Mouse (Mus musculus): ENCODE measurements around the gene Kcnk15.
A peak's percentile ranks its signal among the peaks of the same experiment; 100 is the strongest.

The Kcnk15 gene

DNA sequence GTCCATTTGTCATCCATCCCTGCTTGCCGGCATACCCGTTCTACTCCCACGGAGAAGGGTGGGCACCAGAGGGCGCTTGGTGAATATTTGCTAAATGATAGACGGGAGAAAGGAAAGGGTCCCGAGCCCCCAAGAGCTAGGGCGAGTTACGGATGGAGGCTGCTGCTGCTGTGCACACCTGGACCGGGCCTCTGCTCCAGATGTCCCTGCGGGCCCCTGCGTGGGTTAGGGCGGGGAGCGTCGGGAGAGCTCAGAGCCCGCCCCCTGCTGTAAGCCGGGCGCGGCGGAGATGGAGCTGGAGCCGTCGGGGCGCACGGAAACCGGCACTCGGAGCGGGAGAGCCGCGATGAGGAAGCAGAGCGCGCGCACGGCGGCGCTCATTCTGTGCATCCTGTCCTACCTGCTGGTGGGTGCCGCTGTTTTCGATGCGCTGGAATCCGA lies at the start of gene Kcnk15:
Gene Kcnk15 (plus strand): TSS at position 191 of the 441 bp plus-strand sequence.
- no peak for DNase-seq (ENCODE audit: low spot score)

DNA sequence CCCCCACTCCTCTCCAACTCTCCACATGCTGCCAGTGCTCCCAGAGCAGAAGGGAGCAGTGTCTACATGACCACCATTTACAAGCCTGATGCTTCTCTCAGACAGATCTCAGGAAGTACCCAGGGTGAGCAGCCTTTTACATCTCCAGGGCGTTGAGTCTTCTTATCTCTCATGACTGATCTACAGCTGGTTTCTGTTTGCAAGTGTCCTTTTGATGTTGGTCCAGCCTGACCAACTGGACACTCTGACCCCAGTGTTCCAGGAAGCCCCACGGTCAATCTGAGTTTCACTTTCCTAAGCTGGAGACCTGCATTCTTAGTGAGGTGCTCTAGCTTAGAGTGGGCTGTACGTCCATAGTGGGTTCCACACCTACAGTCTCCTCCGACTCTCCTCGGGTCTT lies 49.6 kb upstream of the Kcnk15 start:
- DNase-seq (ENCODE audit: low spot score), result no peak

DNA sequence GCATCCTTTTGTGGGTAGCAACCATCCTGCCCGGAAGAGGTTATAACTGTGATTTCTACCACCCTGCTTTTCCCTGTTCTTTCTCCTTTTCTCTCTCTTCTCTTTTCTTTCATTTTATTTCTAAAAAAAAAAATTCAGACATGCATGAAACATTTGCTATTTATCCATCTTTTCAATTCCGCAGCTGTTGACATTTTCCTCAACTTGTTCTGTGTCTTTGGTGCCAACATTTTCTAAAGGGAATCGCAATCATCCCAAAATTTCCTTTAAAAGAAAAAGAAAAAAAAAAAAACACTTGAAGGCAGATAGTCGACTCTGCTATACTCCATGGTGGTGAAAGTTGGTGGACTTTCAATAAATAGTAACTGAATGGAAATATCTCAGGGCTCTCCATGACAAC lies 44.3 kb upstream of the Kcnk15 start:
- DNase-seq (ENCODE audit: low spot score), result no peak

DNA sequence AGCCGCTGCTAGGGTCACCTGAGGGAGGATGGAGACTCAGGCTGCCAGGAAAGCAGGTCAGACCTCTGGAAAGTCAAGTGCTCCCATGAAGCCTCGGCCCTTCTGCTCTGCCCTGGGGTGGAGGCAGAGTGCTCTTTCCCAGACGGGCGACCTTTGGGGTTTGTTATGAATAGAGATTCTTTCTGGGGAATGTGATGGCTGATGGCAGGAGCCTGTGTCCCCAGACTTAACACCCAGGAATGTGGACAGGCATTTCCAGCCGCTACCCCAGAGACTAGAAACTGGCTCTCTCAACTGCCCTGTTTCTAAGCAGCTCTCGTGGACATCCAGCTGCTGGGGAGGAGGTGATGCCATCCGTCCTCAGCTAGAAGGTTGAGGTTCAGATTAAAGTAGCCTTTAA lies 43.7 kb upstream of the Kcnk15 start:
- DNase-seq (ENCODE audit: low spot score), result peak; percentile 70

DNA sequence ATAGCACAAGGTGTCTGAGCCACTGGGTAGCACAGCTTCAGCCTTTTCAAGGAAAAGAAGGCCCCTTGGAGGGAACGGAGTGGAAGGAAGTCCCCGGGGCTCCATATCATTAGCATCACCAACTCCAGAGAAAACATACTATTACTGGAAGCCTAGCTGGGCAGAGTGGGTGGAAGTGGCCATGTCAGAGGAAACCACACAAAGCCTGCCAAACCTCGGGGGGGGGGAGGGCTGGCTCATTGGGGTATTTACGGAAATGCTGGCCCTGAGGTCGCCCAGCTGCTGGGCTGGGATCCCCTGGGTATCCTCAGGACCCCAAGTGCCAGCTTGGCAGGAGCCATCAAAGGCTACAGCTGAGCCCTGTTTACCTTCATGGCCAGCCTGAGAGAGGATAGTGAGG lies 40.4 kb upstream of the Kcnk15 start:
- DNase-seq (ENCODE audit: low spot score), result no peak

DNA sequence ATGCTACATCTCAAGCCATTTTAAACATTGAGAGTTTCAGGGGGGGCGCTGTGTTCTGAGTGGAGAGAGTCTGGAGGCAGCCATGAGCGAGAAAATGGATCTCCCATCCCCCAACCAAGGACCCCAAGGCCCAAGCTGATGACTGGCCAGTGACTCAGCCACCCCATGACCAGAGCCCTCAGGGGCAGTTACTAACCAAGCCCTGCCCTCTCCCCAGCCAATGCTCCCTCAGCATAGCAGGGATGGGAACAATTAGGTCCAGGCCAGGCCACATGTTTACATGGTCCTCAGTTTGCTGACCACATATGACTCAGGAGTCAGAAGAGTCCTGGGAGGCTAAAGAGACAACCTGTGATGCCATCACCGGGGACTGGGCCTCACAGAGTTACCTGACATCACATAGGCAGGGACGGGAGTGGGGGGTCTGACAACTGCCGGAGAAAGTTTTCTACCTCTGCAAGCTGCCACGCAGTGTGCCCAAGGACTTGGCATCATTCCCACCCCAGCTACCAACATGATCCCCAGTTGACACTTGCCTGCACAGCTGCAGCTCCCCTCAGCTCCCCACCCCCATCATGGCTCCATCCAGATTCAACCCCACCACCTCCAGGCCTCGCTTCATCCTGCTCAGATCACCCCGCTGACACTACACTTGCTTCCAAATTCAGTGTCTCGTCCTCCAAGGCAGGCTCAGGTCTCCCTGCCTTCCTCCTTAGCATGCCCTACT lies 38.5 kb upstream of the Kcnk15 start:
- DNase-seq (ENCODE audit: low spot score), result no peak

DNA sequence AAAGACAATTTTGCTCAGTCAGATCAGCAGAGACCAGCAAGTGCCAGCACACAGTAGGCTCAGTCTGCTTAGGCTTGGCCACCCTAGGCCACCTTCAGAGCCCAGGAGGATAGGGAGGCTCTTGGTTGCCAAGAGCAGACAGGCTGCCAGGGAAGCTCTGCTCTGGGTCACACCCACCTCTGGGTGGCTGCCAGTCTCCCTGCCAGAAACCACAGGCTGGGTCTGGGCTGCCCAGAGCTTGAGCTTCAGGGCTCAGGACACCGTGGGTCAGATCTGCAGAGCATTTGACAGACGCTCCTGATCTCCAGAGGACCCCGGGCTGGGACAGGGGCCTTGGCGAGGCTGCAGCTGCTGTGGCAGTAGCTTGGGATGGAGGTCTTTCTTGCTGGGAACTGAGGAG lies 32.8 kb upstream of the Kcnk15 start, which contains the start of gene Ccn5:
Gene Ccn5 (plus strand): TSS at position 255 of the 400 bp plus-strand sequence.
- DNase-seq (ENCODE audit: low spot score), result peak; percentile 61

DNA sequence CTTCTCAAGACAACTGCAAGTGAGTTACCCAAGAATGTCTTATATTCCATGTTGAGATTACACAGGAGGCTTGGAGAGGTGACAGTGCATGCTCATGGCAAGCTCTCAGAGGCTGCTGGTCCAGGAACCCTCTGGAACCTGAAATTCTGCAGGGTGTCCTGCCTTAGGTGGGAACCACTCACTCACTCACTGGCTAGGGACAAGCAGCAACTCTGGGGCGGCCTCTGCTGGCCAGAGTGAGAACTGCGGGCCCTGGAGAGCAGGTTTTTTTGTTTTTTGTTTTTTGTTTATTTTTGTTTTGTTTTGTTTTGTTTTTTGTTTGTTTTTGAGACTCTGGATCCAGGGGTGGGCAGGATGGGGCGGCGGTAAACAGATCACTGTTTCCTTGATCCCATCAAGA lies 30.2 kb upstream of the Kcnk15 start:
- peak; percentile 36 for DNase-seq (ENCODE audit: low spot score)

DNA sequence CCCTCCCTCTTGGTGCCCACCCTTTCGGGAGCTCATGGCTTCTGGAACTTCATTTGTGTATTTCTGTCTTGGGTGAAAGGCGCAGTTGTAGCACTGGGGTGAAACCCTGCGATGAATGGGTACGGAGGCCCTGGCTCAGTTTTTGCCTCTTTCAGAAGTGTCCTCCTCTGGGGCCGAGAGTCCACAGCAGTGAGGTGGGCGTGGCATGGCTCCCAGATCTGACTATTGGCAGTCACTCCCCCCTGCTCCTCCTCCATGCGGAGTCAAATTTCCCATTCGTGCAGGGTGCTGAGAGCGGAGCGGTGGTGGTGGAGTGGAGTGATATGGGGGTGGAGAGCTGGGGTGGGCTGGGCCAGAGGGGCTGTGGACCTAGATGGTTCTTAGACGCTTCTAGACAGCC lies 29.7 kb upstream of the Kcnk15 start:
- no peak for DNase-seq (ENCODE audit: low spot score)

DNA sequence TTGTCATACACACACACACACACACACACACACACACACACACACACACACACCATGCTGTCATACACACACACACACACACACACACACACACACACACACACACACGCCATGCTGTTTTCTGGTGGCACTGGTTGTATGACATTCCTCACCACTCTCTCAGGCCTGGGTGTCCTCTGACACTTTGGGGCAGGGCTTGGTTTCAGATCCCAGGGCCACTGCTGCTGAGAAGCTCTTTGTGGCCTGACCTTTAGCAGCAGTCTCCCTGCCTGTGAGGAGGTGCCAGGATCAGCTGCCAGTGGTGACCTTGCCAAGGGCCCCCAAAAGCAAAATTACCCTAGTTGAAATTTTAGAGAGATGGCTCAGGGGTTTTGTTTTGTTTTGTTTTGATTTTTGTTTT lies 27.6 kb upstream of the Kcnk15 start:
- DNase-seq (ENCODE audit: low spot score), result no peak

DNA sequence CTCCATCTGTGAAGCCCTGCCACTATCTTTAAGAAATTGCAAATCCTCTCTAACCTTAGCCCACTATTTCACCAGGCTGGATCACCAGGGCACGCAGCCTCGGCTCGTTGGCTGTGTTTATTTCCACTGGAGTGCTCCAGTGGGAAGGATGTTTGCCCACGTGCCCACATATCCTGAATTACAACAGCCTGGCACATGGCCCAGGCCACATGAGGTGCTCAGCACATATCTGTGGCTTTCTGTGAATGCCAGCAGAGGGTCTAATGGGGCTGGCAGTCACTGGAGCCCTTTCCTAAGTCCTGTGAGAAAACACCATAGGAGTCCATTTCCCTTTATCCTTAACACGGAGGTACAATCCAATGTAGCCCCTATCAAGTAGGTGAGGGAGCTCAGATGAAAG lies 27.0 kb upstream of the Kcnk15 start:
- DNase-seq (ENCODE audit: low spot score), result peak; percentile 55

DNA sequence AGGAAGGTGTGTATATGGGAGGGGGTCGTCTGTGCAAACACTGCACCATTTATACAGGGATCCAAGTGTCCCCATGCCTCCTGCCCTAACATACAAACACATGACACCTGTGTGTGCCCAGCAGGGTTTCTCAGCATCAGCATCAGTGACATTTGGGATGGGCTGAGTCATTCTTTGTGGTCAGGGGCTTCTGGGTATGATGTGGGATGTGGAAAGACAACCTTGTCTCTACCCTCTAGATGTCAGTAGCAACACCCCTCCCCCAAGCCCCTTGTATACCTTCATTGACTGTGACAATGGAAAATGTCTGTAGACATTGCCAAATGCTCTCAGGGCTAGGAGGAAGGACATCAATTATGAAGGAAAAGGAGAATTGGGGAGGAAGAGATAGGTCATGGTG lies 22.3 kb upstream of the Kcnk15 start:
- DNase-seq (ENCODE audit: low spot score), result no peak

DNA sequence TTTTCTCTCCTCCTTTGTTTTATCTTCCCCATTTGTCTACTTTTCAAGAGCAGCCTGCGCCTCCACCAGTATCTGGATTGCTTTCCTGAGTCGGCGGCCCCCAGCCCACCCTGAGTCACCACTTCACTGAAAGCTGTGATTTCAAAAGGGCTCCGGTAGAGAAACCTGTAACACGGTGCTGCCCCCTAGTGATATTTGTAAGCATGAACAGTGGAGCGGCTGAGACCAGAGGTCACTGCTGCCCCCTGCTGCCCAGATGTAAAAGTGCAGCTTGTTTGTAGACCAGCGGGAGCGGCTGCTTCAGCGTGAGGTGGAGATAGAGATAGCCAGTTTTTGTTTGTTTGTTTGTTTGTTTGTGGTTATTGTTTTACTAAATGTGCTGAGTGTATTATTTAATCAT lies 15.4 kb upstream of the Kcnk15 start:
- peak; percentile 86 for DNase-seq (ENCODE audit: low spot score)

DNA sequence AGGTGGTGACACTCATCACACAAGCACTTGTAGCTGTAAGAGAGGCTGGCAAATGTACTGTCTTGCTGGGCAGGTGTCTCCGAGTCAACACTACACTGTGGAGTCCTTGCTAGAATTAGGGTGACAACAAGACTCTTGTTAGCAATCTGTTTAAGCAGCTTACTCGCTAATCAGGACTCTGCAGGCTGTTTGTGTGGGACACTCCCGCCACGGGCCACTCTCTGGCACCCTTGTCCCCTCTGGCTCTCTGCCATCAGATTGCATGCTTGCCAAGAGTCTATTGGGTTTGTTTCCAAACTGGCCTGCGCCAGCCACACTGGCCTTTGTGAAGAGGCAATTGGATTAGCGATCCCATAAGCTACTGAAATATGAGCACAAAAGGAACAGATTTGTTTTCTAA lies 13.9 kb upstream of the Kcnk15 start:
- peak; percentile 70 for DNase-seq (ENCODE audit: low spot score)

DNA sequence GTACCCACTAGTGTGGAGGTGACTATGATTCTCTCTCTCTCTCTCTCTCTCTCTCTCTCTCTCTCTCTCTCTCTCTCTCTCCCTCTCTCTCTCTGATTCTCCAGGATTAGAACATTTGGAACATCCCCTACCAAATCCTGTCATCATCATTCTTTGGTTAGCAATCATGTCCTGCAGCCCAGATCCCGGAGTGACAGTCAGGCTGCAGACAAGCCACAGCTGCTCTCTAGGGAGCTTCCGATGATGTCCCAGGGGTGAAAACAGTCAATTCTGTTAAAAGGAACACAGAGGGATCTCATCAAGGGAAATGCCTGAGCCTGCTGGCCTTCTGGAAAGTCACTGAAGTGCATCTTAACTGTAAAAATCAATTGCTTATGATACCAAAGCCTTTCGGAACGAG lies 11.4 kb upstream of the Kcnk15 start:
- peak; percentile 45 for DNase-seq (ENCODE audit: low spot score)

DNA sequence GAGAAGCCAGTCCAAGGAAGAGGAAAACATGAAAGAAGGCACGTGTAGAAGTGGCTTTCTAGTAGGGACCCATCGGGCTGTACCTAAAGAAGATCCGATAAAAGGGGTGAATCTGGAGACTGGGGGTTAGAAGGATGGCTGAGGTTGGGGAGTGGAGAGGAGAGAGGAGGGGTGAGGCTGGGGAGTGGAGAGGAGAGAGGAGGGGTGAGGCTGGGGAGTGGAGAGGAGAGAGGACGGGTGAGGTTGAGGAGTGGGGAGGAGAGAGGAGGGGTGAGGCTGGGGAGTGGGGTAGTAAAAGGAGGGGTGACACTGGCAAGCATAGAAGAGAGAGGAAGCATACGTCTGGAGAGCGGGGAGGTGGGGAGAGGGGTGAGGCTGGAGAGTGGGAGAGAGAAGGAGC lies 3.8 kb downstream of the Kcnk15 start:
- DNase-seq (ENCODE audit: low spot score), result no peak

DNA sequence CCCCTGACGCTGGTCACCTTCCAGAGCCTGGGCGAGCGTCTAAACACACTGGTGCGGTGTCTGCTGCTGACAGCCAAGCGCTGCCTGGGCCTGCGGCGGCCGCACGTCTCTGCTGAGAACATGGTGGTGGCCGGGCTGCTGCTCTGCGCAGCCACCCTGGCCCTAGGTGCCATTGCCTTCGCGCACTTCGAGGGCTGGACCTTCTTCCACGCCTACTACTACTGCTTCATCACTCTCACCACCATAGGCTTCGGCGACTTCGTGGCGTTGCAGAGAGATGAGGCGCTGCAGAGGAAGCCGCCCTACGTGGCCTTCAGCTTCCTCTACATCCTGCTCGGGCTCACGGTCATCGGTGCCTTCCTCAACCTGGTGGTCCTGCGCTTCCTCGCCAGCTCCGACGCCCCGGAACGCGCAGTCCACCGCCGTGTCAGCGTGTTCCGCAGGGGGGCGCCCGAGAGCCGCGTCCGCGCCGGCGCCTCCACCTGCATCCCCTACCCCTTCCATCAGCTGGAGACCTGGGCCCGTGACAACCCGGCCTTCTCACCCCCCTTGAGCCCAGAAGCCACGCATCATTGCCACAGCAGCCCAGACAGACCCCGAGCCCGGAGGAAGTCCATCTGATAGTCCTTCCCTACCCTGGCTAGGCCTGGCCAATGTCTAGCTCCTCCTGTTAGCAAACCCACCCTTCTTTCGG lies 5.0 kb downstream of the Kcnk15 start:
- no peak for DNase-seq (ENCODE audit: low spot score)

DNA sequence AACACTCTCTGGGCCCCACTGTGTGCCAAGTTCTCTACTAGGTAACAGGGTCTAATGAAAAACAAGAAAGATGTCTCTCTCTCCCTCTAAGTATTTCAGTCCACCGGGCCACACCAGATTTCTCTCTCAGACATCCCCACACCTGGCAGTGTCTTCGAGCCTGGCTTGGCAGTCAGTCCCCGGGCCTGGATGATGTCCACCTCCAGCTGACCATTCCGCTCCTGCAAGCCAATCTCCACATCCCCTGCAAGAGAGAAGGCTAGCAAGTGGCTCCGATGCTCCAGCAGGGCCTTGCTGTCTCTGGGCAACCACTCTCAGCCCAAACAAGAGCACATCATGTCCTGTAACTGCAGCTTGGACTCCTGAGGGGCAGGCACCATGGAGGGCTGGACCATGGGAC lies 11.9 kb downstream of the Kcnk15 start:
- no peak for DNase-seq (ENCODE audit: low spot score)

DNA sequence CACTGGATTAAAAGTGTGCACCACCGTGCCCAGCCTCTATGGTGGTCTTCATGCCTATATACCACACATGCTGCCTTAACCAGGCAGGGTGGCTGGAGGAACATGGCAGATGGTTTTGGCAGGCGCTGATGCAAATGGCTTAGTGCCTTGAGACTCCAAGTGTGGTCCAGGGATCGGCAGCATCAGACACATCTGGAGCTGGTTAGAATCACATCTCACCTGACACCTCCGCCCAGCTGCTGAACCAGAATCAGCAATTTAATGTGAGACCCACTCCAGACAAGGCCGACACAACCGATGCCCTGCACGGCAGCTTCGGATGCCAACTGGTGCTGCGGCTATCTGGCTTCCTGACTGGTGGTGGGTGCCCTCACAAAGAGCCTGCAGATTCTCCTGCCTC lies 12.6 kb downstream of the Kcnk15 start:
- DNase-seq (ENCODE audit: low spot score), result no peak

DNA sequence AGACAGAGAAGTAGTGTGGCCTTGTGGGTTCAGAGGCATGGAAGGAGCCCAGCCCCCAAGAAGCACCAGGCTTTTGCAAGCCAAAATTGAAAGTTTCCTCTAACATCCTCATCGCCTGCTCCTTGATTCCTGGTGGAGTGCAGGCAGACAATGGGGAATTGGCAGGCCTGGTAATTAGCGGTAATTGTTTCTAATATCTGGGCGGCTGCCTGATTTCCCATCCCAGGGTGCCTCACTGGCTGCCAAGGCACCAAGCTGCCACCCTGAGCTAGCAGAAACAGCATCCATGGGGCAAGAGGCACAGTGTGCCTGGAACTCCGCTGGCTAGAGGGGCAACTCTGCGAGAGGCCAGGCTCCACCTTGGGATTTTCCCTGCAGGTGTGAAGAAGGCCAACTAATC lies 16.3 kb downstream of the Kcnk15 start:
- DNase-seq (ENCODE audit: low spot score), result no peak

DNA sequence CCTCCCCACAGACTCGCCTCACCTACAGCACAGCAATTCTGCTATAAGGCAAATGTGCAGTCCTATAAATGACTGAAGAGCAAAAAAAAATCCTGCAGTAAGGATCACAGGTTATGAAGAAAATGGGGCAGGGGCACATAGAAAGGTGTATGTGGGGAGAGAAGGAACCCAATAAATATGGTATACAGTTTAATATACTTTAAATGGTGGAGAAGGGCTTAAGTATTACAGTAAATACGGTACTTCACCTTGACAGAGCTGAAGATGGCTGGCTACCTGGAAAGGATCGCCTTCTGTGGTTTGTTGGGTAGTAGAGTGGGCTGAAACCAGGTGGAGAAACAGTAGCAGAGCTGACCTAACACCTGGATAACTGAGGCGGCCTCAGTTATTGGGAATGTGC lies 17.8 kb downstream of the Kcnk15 start:
- no peak for DNase-seq (ENCODE audit: low spot score)

DNA sequence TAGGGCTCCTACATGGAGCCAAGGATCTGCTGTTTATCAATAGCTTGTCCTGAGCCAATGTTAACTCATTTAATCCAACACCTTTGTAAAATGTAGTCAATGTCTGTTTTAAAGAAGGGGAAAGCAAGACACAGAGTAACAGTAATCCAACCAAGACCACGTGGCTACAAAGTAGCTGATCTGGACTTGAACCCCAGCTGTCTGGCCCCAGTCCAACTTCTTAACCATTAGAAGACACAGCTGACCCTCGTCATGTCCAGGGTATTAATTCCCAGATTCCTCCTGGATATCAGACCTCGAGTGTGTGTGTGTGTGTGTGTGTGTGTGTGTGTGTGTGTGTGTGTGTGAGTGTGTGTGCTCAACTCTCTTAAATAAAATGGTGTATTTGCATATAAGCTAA lies 18.5 kb downstream of the Kcnk15 start:
- DNase-seq (ENCODE audit: low spot score), result no peak

DNA sequence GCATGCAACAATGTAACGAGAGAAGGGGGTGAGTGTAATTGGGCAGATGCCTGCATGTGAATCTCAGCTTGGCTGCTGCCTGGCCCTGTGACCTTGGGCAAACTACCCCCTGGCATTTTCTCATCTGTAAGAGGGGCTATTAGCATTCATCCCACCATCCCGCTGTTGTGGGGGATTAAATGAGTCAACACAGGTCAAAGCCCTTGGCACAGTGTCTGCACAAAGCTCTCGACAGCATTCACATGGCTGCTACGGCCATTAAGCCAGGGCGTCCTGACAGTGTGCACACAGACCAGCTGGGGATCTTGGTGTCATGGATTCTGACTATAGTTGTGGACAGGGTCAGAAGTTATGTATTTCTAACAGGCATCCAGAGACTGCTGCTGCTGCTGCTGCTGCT lies 21.4 kb downstream of the Kcnk15 start:
- DNase-seq (ENCODE audit: low spot score), result no peak

DNA sequence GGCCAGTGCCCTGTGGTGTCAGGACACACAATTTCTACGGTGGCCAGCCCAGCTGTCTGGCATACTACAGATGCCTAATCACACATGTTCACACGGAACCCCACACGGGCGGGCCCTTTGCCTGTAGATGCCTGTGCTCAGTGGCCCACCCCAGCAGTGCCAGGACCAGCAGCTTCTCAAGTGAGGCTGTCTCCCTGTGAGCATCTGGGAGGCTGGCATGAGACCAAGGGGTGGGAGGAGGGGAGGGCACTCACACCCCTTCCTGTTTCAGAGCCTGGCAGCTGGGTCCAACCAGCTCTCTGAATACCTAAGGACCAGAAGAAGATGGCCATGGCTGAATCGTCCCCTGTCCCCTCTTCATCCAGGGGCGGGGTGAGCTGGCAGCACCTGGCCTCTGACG lies 22.0 kb downstream of the Kcnk15 start:
- no peak for DNase-seq (ENCODE audit: low spot score)

Data from lung, postnatal 25 days (tissue).